Mouse (Mus musculus): ENCODE results near the gene Ptgr2.
A peak's percentile ranks its signal among the peaks of the same experiment; 100 is the strongest.
"Not testable (repeated sequence)": the region's sequence is repeated elsewhere in the genome, so short reads cannot be mapped to it uniquely, and the experiment has no call there.

Ptgr2 gene

GRCm38 (mm10) chr12:84311306-84311705, 26.3 kb downstream of the Ptgr2 start:
- DNase-seq, result no peak

GRCm38 (mm10) chr12:84316006-84316405, 31.0 kb downstream of the Ptgr2 start:
- no peak for DNase-seq

- DNase-seq, result peak; percentile 69 to 77
Measured at GRCm38 (mm10) chr12:84316721-84317621, 31.9 kb downstream of the Ptgr2 start, which contains the start of gene Zfp410. TSS of gene Zfp410 (plus strand) at chr12:84316852.

- no peak for DNase-seq
Measured at GRCm38 (mm10) chr12:84327111-84327512, 42.1 kb downstream of the Ptgr2 start.

GRCm38 (mm10) chr12:84336963-84337625, 52.1 kb downstream of the Ptgr2 start:
- no peak for DNase-seq

GRCm38 (mm10) chr12:84347192-84347591, 62.2 kb downstream of the Ptgr2 start:
- no peak for DNase-seq

- DNase-seq, result not testable (repeated sequence)
Measured at GRCm38 (mm10) chr12:84358699-84359098, 73.7 kb downstream of the Ptgr2 start.

GRCm38 (mm10) chr12:84361555-84362489, 76.8 kb downstream of the Ptgr2 start, which contains the start of the genes Coq6 and Fam161b:
TSS of gene Coq6 (plus strand) at chr12:84361657.
TSS of gene Fam161b (minus strand) at chr12:84361833.
- DNase-seq, result peak; percentile 88 to 94

GRCm38 (mm10) chr12:84362872-84363271, 77.8 kb downstream of the Ptgr2 start:
- no peak for DNase-seq

- DNase-seq, result no peak
Measured at GRCm38 (mm10) chr12:84364291-84364690, 79.3 kb downstream of the Ptgr2 start.

GRCm38 (mm10) chr12:84365137-84365536, 80.1 kb downstream of the Ptgr2 start:
- DNase-seq, result no peak
